Mouse (Mus musculus) liver, adult 2 months (tissue): ENCODE results near the gene Tmem219.

Source experiments
- CTCF ChIP-seq: fragments of 200-500 bp; IDR thresholded peaks from 2 replicates; pipeline ENCODE4 v1.5.1; 2011; ENCODE audit warnings: low read depth, low read length, control low read depth
- POLR2A ChIP-seq: fragments of 200-500 bp; IDR thresholded peaks from 2 replicates; pipeline ENCODE4 v1.6.1; 2011; ENCODE audit warnings: low read length, control low read depth; ENCODE audit not compliant: insufficient read depth; ENCODE audit errors: extremely low read depth

DNA sequence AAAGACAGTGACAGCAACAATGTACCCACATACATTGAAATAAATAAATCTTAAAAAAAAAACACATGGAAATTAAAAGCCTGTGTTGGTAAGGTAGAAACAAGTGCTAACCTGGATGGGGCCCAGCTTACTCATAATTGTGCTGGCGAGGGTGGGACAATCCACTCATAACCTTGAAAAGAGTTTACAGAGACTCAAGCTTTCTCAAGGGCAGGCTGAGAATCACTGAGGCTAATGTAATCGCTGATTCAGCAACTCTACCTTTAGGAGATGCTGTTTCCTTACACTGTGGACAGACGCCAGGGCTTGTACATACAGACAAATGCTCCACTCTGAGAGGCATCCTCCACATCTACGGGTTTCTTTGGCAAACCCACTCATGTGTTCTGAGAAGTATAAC, 2.7 kb downstream of the Tmem219 start:
- TF ChIP-seq CTCF (no peak), POLR2A (no peak)
